Mouse (Mus musculus) ES-E14 (cell line): Measurements from ENCODE around the gene Gm21976.

Source experiments
- CHD2 ChIP-seq: IDR thresholded peaks from 2 replicates; pipeline ENCODE4 v1.6.1; 2014; ENCODE audit warnings: mild to moderate bottlenecking, low read depth, low read length, inconsistent platforms
- HCFC1 ChIP-seq: IDR thresholded peaks from 2 replicates; pipeline ENCODE4 v1.6.1; 2012; ENCODE audit warnings: low read length, inconsistent platforms, borderline replicate concordance; ENCODE audit not compliant: insufficient read depth
- MAFK ChIP-seq: IDR thresholded peaks from 2 replicates; pipeline ENCODE4 v1.6.1; 2014; ENCODE audit warnings: mild to moderate bottlenecking, low read depth, low read length, inconsistent platforms; ENCODE audit not compliant: insufficient read depth
- ZC3H11A ChIP-seq: IDR thresholded peaks from 2 replicates; pipeline ENCODE4 v1.6.1; 2012; ENCODE audit warnings: low read depth, mild to moderate bottlenecking, inconsistent platforms, low read length, borderline replicate concordance
- ZNF384 ChIP-seq: IDR thresholded peaks from 2 replicates; pipeline ENCODE4 v1.6.1; 2012; ENCODE audit warnings: low read depth, low read length, inconsistent platforms

DNA sequence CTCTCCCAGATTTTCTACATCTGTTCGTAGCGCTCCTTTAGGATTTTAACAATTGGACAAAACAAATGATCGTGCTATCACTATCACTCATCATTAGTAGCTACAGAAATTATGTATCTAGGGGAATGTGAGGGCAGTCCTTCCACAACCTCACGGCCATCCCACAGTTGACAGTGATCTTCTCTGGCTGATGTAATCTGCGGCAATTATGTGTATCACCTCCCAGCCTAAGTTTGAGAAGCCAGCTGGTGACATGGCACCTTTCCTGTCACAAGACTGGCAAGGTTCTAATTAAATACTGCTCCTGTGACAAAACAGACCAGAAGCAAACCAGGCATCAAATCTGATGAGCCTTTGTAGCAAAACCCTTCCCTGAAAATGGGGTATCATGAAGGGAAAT, 28.3 kb downstream of the Gm21976 start:
- no peak for TF ChIP-seq ZNF384
- TF ChIP-seq ZC3H11A, result no peak
- no peak for TF ChIP-seq HCFC1
- no peak; the same call in 1 of the 2 replicates for TF ChIP-seq CHD2
- TF ChIP-seq MAFK, result no peak
